Mouse (Mus musculus) layer of hippocampus, adult 8-10 months (tissue): ENCODE measurements around the gene Ndrg3. TPM values are rescaled to one million over a fixed set of nuclear protein-coding genes. Genes with fewer than 3 reads are reported as not detected.

ENCODE experiments used
- DNase-seq, 2 experiments: peaks; one replicate each; pipeline ENCODE4 v3.0.0; 2022; ENCODE audit warnings: low spot score in 2 of 2
- total RNA-seq, 4 experiments: library from RNA; stranded (reverse); gene quantifications; 2 replicates each; pipeline ENCODE4 v1.2.4; 2022

Gene Ndrg3
- 100 to 1,000 TPM; 385 to 449 (median 420) TPM for total RNA-seq

DNA sequence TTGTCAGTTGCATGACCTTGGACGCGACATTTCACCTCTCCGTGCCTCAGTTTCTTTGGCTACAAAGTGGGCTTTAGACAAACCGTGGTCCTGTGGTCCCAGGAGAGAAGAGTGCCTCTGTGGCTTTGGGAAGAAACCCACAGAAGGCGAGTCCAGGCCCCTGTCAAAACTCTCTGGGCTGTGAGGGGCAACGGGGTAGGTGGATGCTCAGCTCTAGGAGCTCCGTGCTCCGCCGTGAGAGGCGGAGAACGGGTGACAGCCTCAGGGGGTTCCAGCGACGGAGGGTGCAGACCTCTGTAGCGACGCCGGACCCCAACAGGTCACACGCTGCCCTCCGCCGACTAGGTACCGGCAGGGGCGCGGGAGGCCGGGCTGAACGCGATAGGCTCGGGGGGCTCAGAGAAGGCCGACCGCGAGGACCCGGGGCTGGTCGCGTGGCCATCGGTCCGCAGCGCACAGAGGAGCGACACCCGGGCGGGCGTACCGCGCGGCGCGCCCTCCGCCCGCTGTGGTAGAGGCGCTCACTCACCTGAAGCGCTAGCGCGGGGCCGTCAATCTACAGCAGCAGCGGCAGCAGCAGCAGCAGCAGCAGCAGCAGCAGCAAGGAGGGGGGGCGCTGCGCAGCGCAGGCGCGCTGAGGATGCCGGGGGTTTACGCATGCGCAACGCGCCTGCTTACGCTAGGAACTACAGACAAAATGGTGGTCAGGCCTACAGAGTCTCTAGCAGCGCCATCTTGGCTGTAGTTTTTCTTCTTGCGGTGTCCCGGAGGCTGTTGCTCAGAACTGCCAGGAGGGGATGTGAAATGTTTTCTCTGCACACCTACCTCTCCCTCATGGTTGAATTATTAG lies at the start of gene Ndrg3:
TSS of gene Ndrg3 (minus strand) at position 587 of the 850 bp plus-strand sequence.
- DNase-seq = peak; percentile 94 to 96

DNA sequence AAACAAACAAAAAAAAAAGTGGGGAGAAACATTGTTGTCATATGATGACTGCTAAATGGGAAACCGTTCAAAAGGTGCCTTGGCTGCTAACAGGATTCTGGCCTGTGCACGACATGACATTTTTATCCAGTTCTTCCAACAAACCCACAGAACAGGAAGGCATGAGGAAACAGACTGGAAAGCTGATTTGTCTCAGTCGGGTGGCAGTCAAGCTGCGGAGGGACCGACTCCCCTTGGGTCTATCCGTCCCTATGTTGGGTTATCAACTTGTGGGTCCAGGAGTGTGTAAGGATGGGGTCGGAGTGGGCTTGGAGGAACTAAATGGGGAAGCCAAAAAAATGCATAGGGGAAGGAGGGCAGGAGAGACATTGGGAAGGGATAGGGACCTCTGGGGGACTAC lies 49.6 kb upstream of the Ndrg3 start:
- no peak for DNase-seq

DNA sequence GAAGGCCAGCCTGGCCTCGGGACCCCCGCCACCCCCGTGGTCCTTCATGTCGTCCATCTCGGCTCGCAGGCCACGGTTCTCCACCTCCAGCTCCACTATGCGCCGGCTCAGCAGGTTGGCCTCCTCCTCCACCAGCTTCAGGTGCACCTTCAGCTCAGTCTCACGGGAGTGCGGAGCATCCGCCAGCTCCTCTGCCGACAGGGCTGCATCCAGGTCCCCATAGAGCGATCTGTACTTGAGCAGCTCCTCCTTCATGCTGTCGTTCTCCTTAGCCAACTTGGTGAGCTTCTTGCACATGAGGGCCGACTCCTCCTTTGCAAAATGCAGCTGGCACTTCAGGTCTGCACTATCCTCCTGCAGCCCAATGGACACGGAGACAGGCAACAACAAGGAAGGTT lies 48.8 kb upstream of the Ndrg3 start:
- DNase-seq = no peak

DNA sequence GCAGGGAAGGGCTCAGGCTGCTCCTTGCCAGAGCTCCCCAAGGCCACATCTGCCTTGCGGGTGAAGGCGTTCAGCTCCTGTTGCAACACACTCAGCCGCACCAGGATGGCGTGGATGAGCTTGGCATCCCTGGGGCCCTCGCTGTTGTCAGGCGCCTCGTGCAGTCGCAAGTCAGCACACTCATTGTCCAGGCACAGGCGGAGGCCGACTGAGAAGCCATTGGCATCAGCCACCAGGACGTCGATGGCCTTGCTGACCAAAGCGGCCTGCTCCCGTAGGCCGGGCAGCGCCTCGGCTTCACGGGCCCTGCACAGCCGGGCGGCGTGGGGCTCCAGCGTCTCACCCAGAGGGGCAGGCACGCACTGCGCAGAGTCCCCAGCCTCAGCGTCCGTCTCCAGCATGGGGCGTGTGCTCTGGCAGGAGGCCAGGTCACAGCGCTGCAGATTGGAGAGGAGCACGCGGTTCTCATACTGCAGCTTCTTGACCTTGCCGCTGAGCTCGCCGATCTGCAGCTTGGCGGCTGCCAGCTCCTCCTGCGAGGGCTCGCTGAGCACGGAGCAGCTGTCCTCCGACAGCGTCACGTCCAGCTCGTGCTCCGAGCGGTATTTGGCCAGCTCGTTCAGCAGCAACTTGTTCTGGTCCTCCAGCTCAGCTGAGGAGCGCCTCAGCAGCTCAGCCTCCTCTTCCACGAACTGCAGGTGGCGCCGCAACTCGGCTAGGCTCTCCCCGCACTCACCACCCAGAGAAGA lies 48.2 kb upstream of the Ndrg3 start:
- no peak for DNase-seq

DNA sequence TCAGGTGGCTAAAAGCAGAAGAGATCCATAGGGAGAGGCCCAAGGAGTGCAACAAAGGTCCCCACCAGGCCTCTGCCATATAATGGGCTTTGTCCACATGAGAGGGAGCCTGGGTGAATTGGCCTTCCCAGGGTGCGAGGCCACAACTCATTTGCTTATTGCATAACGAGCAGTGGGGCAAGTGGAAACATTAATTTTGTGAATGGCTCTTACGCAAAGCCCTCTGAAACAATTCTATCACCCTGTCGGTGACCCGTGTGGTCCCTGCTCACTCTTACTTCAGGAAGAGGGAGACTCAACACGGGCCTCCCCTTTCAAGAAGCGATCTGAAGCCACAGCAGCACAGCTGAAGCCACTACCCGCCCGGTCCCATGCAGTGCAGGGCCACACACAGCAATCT lies 45.4 kb upstream of the Ndrg3 start:
- DNase-seq = no peak

DNA sequence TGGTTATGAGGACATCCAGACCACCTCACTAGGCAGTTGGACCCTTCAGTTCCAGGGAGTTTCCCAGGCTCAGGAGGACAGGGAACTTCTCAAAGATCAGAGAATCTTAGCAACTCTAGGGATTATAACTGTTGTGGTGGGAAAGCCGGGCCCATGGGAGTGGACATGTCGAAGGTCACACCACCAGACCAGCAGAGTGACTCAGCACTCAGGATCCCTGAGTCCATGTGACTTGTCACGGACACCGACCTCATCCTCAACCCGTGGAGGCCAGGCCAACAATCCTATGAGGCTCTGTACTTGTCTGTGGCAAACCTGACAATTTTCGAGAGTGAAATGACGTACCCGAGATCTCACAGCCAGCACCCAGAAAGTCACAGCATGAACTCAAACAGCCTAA lies 44.5 kb upstream of the Ndrg3 start:
- DNase-seq = no peak

DNA sequence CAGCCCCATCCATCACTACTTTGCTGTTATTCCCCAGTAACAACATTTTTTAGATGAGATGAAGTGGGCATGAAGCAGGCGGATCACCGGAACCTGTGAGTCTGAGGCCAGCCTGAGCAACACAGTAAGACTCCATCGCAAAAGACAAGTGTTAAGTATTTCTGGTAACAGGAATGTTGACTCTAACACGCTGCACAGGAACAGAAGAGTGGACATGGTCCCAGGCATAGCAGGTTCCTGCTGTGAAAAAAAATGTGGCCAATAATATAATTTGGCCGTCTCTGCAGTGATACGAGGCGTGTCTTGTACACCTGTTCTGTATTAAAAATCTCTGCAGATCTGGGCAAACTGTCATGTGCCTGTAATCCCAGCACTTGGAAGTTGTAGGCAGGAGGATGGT lies 43.5 kb upstream of the Ndrg3 start:
- no peak for DNase-seq

DNA sequence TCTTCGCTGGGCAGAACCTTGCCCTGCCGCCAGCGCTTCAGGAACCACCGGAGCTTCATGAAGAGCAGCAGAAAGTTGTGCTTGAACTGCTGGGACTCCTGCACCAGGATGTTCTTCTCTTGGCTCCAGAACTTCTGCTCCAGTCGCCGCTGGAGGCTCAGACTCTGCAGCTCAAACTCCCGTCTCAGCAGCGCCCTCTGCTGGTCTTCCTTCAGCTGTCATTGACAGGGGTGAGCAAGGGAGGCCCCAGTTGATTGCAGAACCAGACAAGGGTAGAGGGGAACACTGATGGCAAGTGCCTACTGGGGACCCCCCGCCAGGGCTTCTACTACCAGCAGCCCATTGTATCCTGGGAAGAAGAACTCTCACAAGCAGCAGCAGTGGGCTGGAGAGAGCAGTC lies 38.9 kb upstream of the Ndrg3 start:
- DNase-seq = peak; percentile 70 to 86

DNA sequence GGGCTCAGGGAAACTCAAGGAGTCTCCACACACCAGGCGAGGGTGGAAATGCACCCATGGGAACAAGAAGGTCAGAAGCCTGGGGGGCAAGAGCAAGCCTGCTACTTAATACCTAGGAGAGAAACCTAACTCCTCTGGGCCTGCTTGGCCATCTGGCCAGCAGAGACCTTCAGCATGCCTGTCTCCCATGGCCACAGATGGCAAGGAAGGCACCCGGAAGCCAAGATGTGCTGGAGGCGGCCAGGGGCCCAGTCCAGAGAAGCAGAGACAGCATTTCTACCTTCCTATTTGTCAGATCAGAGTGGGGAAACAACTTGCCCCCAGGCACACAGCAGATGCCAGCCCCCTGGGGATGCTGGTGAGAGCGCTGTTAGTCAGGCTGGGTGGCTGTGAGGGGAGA lies 36.4 kb upstream of the Ndrg3 start:
- DNase-seq = no peak

DNA sequence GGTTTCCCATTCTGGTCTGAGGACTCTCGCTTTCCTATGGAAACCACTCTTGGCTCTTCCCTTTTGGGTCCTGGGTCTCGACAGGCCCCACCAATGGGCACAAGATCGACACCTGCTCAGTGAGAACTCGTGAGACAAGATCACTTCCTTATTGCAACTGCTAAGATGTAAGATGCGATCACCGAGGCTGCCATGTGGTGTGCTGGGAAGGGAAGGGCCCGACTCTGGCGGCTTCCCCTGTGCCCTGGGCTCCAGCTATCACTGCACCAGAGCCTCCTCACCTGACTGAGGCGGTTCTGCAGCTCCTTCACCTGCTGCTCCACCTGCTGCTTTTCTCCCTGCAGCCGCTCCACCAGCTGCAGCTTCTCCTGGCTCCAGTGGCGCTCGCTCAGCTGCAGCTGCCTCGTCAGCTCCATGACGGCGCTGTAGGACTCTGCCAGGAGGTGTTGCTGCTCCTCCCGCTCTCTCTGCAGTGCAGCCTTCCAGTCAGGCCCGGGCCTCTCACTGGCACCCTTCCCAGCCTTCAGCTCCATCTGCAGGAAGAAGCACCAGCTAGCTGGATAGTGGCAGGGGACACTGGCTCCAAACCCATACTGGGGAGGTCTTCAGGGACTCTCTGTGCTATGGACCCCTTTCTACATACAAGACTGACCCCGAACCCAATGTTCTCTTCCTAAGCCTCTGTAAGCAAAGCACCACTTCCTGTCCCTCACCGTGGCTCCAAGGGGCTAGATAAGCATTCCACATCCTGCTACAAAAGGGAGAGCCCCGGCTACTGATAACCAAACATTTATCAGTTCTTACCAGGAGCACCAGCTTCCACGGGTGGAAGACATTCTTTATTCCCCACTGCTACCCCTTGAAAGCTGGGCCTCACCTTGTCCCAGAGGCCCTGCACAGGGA lies 35.5 kb upstream of the Ndrg3 start:
- DNase-seq = peak; percentile 72 to 76

DNA sequence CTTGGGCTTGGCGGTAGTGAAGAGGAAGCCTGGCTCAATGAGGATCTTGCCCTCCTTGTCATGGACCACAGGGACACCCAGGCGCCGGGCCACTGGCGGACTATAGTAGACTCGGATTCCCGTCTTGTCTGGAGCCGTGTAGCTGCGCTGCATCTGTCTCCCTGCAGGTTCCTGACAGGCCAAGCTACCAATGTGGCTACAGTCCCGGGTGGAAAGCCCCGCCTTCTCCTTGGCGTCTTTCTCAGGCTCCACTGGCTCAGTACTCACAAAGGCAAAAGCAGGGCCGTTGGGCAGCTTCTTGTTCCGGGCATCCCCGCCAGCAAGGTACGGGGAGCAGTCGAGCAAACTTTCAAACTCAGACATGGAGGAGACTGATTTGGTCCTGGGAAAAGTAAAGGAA lies 29.3 kb upstream of the Ndrg3 start:
- no peak for DNase-seq

DNA sequence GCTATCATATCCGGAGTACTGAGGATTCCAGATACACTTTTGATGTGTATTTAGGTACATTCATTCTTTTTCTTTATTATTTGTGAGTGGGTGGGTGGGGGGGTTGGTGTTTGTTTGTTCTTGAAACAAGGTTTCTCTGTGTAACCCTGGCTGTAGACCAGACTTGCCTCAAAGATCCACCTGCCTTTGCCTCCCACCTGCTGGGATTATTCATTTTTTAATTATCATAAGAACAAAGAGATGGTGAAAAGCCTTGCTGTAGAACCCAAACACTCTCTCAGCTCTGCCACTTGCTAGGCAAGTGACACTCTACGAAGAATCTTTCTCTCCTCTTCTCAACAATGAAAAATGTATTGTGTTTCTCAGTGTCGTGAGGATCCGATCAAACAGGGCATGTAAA lies 27.4 kb upstream of the Ndrg3 start:
- DNase-seq = no peak

DNA sequence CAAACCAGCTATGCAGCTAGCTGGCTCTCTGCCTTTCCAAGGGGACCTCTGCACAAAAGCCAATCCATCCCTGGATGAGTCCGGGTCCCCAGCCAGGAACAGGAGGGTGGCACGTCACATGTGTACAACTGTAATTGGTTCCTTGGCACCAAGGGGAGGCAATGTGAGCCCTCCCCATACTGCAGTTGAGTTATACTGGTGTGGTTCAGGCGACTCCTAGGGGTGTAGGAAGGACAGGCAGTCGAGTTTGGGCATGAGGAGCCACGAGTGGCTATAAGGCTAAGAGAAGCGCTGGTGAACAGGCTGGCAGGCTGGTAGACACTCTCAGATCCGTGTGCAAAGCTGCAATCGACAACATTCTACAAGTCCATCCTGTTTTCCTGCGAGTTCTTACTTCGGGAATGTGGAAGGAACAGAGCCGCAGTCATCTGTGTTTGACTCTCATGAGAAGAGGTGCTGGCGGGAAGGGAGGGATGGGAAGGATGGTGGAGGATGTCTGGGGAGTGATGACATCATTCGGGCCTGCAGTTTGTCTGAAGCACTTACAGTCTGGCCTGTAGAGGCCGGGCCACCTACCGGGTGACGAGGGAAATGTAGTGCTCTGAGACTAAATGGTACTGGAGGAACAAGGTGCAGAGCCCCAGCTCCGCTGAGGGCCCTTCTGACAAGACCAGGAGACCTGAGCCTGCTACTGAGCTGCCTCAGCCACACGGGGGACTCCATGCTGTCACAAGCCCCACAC lies 24.8 kb upstream of the Ndrg3 start:
- no peak for DNase-seq

DNA sequence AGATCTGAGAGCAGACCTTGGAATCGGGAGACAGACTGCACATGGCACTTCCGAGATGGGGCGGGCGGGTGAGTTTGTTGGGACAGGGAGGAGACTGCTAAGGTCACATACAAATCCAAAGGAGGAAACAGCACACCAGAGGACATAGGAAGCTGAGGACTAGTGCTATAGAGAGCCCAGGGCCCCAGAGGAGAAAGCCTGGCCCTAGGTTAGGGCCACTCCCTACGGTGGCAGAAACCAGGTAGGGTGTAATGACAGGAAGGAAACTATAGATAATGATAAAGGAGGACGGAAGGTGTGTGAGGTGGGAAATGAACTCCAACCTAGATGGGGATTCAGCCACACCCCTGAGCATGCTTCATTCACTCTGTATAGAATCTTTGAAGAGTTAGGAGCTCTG lies 20.5 kb upstream of the Ndrg3 start:
- no peak for DNase-seq

DNA sequence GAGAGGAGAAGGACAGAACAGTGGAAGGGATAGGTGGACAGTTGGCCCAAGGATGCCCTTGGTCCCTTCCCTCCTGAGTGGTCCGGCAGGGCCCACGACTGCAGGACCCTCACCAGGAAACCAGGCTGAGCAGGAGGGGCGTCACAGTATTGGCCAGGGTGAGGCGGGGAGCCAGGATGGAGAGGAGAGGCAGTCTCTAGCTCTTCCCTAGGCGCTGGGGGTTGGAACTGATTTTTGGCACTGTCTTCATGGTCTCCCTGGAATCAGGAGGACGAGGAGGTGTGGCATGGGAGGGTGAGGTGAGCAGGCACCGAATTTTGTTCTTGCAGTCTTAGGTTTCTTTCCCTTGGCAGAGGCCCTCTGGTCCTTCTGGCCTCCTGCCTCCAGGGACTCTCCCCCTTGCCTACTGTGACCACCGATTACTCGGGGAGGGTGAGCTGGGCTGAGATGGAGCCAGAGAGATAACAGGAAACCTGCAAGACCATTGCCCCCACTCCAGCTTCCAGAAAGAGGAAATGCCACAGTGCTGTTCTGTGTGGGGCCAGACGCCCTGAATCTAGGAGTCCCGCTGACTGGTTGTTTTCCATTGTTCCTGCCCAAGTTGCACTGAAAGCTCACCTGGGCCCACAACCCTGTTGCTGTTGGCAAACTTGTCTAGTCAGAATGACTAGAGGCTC lies 18.9 kb upstream of the Ndrg3 start:
- DNase-seq = no peak

DNA sequence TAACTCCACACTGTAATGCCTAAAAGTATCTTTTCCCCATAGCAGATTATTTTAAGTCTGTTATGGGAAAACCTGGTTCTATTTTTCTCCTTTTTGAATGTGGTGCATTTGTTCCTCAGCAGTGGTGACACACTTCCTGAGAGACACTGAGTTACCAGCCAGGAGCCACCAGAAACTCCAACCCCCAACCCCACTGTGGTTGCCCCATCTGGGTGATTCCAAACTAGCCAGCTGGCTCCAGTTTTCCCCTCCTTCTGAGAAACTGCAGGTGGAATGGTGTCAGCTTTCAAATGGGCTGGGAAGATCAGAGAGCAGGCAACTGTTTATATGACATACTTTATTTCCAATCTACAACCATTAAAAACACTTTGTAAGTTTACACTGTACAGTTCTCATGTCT lies 18.3 kb upstream of the Ndrg3 start:
- no peak for DNase-seq

DNA sequence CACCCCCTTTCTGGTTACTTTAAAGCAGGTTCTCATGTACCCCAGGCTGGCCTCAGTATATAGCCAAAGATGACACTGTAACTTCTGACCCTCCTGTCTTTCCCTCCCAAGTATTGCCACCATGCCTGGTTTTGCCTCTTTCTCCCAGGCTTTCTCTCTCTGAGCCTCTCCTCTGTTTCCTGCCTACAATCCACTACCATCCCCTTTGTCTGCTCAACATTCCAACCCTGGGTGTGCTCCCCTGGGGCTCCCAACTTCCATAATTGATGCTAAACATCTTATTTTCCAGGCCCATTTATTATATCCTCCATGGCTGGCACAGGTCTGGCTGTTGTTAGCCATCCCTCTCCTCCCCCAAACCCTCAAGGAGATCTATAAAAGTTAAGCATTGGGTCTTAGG lies 16.7 kb upstream of the Ndrg3 start:
- DNase-seq = no peak

DNA sequence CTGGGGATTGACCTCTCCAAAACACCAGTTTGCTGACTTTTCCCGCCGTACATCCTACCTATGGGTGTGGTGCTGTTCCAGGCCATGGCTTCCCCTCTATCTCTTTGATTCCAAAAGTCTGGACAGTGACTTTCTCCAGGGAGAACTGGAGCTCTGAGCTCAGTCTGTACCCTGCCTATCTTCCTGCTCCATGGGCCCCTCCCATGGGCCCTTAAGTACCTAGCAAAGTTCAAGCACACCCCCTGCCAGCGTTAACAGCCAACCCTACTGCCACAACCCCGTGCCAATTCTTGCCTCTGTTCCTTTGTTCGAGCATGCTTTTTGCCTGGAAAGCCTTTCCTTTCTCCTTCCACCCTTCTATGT lies 15.4 kb upstream of the Ndrg3 start:
- no peak for DNase-seq

DNA sequence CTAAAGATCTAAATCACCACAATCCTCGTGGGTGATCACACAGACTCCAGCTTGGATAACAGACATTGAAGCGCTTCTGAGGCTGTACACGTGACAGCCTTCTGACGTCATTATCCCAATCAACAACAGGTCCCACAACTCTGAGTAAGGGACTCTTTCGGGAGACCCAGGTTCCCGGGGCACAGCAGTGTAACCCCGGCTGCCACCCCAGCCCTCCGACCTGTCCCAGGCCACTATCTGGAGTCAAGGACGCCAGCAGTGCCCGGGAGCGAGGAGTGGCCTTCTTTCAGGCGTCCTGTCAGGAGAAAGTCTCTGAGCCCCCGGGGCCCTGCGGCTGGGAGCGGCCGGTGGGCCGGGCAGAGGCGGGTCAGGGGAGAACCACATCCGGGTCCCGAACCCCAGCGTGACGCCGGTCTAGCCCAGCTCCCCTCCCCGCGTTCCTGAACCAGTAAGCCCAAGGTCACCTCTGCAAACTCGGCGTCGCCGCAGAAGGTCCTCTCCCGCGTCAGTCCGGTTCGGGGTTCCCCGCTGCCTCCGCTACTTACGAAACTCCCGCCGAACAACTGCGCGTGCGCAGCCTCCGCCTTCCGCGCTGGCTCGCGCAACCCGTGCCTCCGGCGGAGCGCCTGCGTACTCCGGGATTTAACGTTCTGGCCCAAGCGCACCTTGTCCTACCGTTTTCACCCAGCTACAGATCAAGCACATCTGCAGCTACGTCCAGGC lies 14.8 kb upstream of the Ndrg3 start, which contains the start of gene Dsn1:
TSS of gene Dsn1 (minus strand) at position 644 of the 723 bp plus-strand sequence.
- peak; percentile 76 to 89 for DNase-seq

DNA sequence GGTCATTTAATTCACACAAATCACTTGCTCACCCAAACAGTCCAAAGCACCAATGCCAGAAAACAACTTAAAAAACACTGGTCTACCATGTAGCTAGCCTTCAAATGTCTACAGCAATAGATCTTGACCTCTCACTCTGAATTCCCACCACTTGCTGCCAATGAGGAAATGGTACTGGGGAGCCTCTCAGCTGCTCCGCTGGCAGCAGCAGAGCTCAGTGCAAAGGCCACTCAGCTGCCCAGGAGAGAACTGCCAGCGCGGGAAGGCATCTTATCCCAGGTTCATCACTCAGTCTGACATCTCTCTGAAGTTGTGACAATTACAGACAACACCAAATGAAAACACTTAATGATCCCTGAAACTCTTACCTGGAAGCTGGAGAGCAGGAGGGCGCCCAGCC lies 10.5 kb upstream of the Ndrg3 start:
- DNase-seq = no peak
